32 mouse cellular contexts compared by ENCODE assay signal in genomic region chr2:163147381-163147780, GRCm38 (mm10). TPM values are rescaled to one million over a fixed set of nuclear protein-coding genes. Genes with fewer than 3 reads are reported as not detected.
DNase-seq lines count a peak whose midpoint lies in the region; ATAC-seq and TF ChIP-seq lines count a peak whose summit lies in the region.
"Had no signal": no experiment of that assay in that cellular context is flagged by ENCODE, and none has a peak within 500 bp of the region (broad histone marks: within the 10 kb centered on the region; RNA-seq: fewer than 3 reads in every experiment).

No protein-coding gene starts in this region.

- no peak for TF ChIP-seq CTCF in forebrain, postnatal 0 days (IDR thresholded peaks at IDR 0.05; ENCODE audit: low read depth)
- TF ChIP-seq CTCF in lung, postnatal 0 days (IDR thresholded peaks at IDR 0.05): no peak

- TF ChIP-seq EP300 in lung, postnatal 0 days (IDR thresholded peaks at IDR 0.05): peak; percentile 90

- ATAC-seq in forebrain, postnatal 0 days: no peak
- no peak for ATAC-seq in forebrain, embryonic 13.5 days
- ATAC-seq in lung, postnatal 0 days: peak; percentile 94
- no peak for ATAC-seq in midbrain, embryonic 14.5 days (ENCODE audit: low FRiP score, low TSS enrichment)
- ATAC-seq: activated CD4-positive, CD25-positive, alpha-beta regulatory T cell, adult 4 months; forebrain, embryonic 16.5 days; hindbrain, postnatal 0 days had no signal

- no peak overlapping the region for H3K4me2 ChIP-seq in forebrain, postnatal 0 days (ENCODE audit: low read depth)
- H3K4me2 ChIP-seq in forebrain, embryonic 13.5 days: no peak overlapping the region
- no peak overlapping the region for H3K4me2 ChIP-seq in lung, postnatal 0 days (replicated peaks; ENCODE audit: low read depth, low read length)
- no peak overlapping the region for H3K4me2 ChIP-seq in midbrain, embryonic 14.5 days (ENCODE audit: low read length)
- H3K4me2 ChIP-seq: embryonic facial prominence, embryonic 13.5 days; forebrain, embryonic 12.5 days; heart, embryonic 13.5 days; hindbrain, embryonic 14.5 days had no signal

- no peaks in the 10 kb centered on the region for H3K9me3 ChIP-seq in forebrain, postnatal 0 days (ENCODE audit: low read length)
- H3K9me3 ChIP-seq in forebrain, embryonic 13.5 days (replicated peaks): no peaks in the 10 kb centered on the region
- no peaks in the 10 kb centered on the region for H3K9me3 ChIP-seq in lung, postnatal 0 days (ENCODE audit: low read length)
- H3K9me3 ChIP-seq in midbrain, embryonic 10.5 days (replicated peaks): peaks cover 5% of the 10 kb centered on the region; the same call in 1 of the 2 replicates
- no peaks in the 10 kb centered on the region for H3K9me3 ChIP-seq in midbrain, embryonic 14.5 days (ENCODE audit: control insufficient read depth, low read length)
- H3K9me3 ChIP-seq: embryonic facial prominence, embryonic 10.5 days; embryonic facial prominence, embryonic 13.5 days; forebrain, embryonic 12.5 days had no signal

- H3K4me3 ChIP-seq in forebrain, postnatal 0 days (ENCODE audit: low read depth, low read length): no peak overlapping the region
- H3K4me3 ChIP-seq in forebrain, embryonic 13.5 days: no peak overlapping the region
- H3K4me3 ChIP-seq in lung, postnatal 0 days (ENCODE audit: low read depth, low read length): no peak overlapping the region
- no peak overlapping the region for H3K4me3 ChIP-seq in midbrain, embryonic 10.5 days
- no peak overlapping the region for H3K4me3 ChIP-seq in midbrain, embryonic 14.5 days (replicated peaks; ENCODE audit: low read depth, low read length)
- H3K4me3 ChIP-seq: embryonic facial prominence, embryonic 10.5 days; embryonic facial prominence, embryonic 13.5 days; erythroblast, embryonic 14.5 days; forebrain, embryonic 12.5 days; gastrocnemius, adult 2 months; heart, embryonic 13.5 days had no signal

- DNase-seq in forebrain, postnatal 0 days: peak; percentile 10
- DNase-seq in lung, postnatal 0 days (ENCODE audit: low spot score): peak; percentile 80
- no peak for DNase-seq in lung, postnatal 10 days
- DNase-seq in midbrain, embryonic 10.5 days (ENCODE audit: low spot score): no peak
- no peak for DNase-seq in midbrain, embryonic 14.5 days
- DNase-seq: adrenal gland, adult 8-10 months; adrenal gland, postnatal 25 days; cerebellum, adult 11-12 months; cerebellum, adult 8-10 months; cerebellum, postnatal 10 days; cerebellum, postnatal 36 days; embryo, embryonic 11 days; gastrocnemius, adult 2 months; gastrocnemius, postnatal 14 days; heart, adult 18-20 months; heart, postnatal 14 days; heart, postnatal 4 days had no signal

- 71% methylated on average over 4 of the region's 4 CpGs for whole genome bisulfite sequencing in forebrain, postnatal 0 days
- 80% methylated on average over 4 of the region's 4 CpGs for WGBS in forebrain, embryonic 13.5 days
- WGBS in lung, postnatal 0 days: 55% methylated on average over 4 of the region's 4 CpGs
- WGBS in midbrain, embryonic 10.5 days: 86% methylated on average over 4 of the region's 4 CpGs
- WGBS in midbrain, embryonic 14.5 days: 82% methylated on average over 4 of the region's 4 CpGs

- peaks cover 2% of the 10 kb centered on the region; the same call in 1 of the 2 replicates for H3K27me3 ChIP-seq in forebrain, postnatal 0 days (ENCODE audit: insufficient read depth, low read length)
- H3K27me3 ChIP-seq in forebrain, embryonic 13.5 days: peaks cover 5% of the 10 kb centered on the region; the same call in 1 of the 2 replicates
- H3K27me3 ChIP-seq in lung, postnatal 0 days (replicated peaks; ENCODE audit: insufficient read depth, low read length): no peaks in the 10 kb centered on the region; the same call in 1 of the 2 replicates
- H3K27me3 ChIP-seq in midbrain, embryonic 10.5 days (ENCODE audit: low read depth, poor library complexity, severe bottlenecking): 0 out of 2 replicates have a peak, but pooled peaks cover 4% of the 10 kb centered on the region
- no peaks in the 10 kb centered on the region for H3K27me3 ChIP-seq in midbrain, embryonic 14.5 days (ENCODE audit: control insufficient read depth, insufficient read depth, low read length)

- H3K9ac ChIP-seq in forebrain, postnatal 0 days: no peak overlapping the region
- H3K9ac ChIP-seq in forebrain, embryonic 13.5 days: no peak overlapping the region
- no peak overlapping the region for H3K9ac ChIP-seq in lung, postnatal 0 days (replicated peaks; ENCODE audit: low read depth)
- no peak overlapping the region for H3K9ac ChIP-seq in midbrain, embryonic 14.5 days (replicated peaks; ENCODE audit: low read length)
- H3K9ac ChIP-seq: embryonic facial prominence, embryonic 13.5 days; forebrain, embryonic 12.5 days; heart, embryonic 13.5 days; hindbrain, embryonic 14.5 days had no signal

- H3K36me3 ChIP-seq in forebrain, postnatal 0 days (ENCODE audit: insufficient read depth): no peaks in the 10 kb centered on the region
- no peaks in the 10 kb centered on the region for H3K36me3 ChIP-seq in forebrain, embryonic 13.5 days (ENCODE audit: poor library complexity, severe bottlenecking)
- H3K36me3 ChIP-seq in lung, postnatal 0 days (ENCODE audit: insufficient read depth, low read length): no peaks in the 10 kb centered on the region
- no peaks in the 10 kb centered on the region for H3K36me3 ChIP-seq in midbrain, embryonic 10.5 days
- no peaks in the 10 kb centered on the region for H3K36me3 ChIP-seq in midbrain, embryonic 14.5 days (ENCODE audit: control insufficient read depth, insufficient read depth, low read length)
- H3K36me3 ChIP-seq: embryonic facial prominence, embryonic 10.5 days; embryonic facial prominence, embryonic 13.5 days; forebrain, embryonic 12.5 days; heart, embryonic 13.5 days had no signal

- H3K4me1 ChIP-seq in forebrain, postnatal 0 days (ENCODE audit: insufficient read depth): peaks cover 7% of the 10 kb centered on the region; the same call in 1 of the 2 replicates
- peaks cover 21% of the 10 kb centered on the region for H3K4me1 ChIP-seq in forebrain, embryonic 13.5 days
- H3K4me1 ChIP-seq in lung, postnatal 0 days (ENCODE audit: insufficient read depth, low read depth, low read length): no peaks in the 10 kb centered on the region
- peaks cover 32% of the 10 kb centered on the region for H3K4me1 ChIP-seq in midbrain, embryonic 10.5 days
- H3K4me1 ChIP-seq in midbrain, embryonic 14.5 days (ENCODE audit: control insufficient read depth, insufficient read depth, low read length): peaks cover 21% of the 10 kb centered on the region
- H3K4me1 ChIP-seq: heart, embryonic 13.5 days had no signal

- H3K27ac ChIP-seq in forebrain, postnatal 0 days (ENCODE audit: low read depth, low read length): peak overlapping the region; percentile 54; the same call in 1 of the 2 replicates
- no peak overlapping the region for H3K27ac ChIP-seq in forebrain, embryonic 13.5 days
- no peak overlapping the region for H3K27ac ChIP-seq in lung, postnatal 0 days (ENCODE audit: low read length)
- H3K27ac ChIP-seq in midbrain, embryonic 10.5 days (replicated peaks): 0 out of 2 replicates have a peak overlapping the region, but pooled peaks have one; percentile 18
- no peak overlapping the region for H3K27ac ChIP-seq in midbrain, embryonic 14.5 days (replicated peaks; ENCODE audit: low read depth, low read length)
- H3K27ac ChIP-seq: embryonic facial prominence, embryonic 10.5 days; embryonic facial prominence, embryonic 13.5 days; forebrain, embryonic 12.5 days; gastrocnemius, adult 2 months; heart, embryonic 13.5 days; hindbrain, embryonic 14.5 days; hindbrain, postnatal 0 days had no signal

RNA-seq across cellular contexts. Expression of gene Tox2, which starts 55.5 kb away (rescaled TPM):
- total RNA-seq in forebrain, postnatal 0 days (2014; rRNA removed): 2.8 and 8.0 TPM in 2 replicates
- polyA plus RNA-seq in forebrain, postnatal 0 days (2015; fragmentation: Nextera tagmentation; extraction: Ambion mirVana): 21.0 and 35.2 TPM in 2 replicates
- 17.9 and 20.6 TPM in 2 replicates for polyA plus RNA-seq in forebrain, embryonic 13.5 days (2015; fragmentation: Nextera tagmentation; extraction: Ambion mirVana)
- polyA plus RNA-seq in lung, postnatal 0 days (2015; fragmentation: Nextera tagmentation; extraction: Ambion mirVana): 4.3 and 7.2 TPM in 2 replicates
- polyA plus RNA-seq in midbrain, embryonic 10.5 days (2016; fragmentation: Nextera tagmentation; extraction: Ambion mirVana): 45.5 and 52.3 TPM in 2 replicates
- 36.7 and 46.8 TPM in 2 replicates for polyA plus RNA-seq in midbrain, embryonic 14.5 days (2014; fragmentation: Nextera tagmentation; extraction: Ambion mirVana)

RNA-seq across cellular contexts. Expression of gene Gtsf1l, which starts 59.7 kb away (rescaled TPM):
- total RNA-seq in forebrain, postnatal 0 days (2014; rRNA removed): not detected in 2 replicates
- polyA plus RNA-seq in forebrain, postnatal 0 days (2015; fragmentation: Nextera tagmentation; extraction: Ambion mirVana): 0.31 TPM in 1 of 2 replicates, not detected in the other
- not detected in 2 replicates for polyA plus RNA-seq in forebrain, embryonic 13.5 days (2015; fragmentation: Nextera tagmentation; extraction: Ambion mirVana)
- polyA plus RNA-seq in lung, postnatal 0 days (2015; fragmentation: Nextera tagmentation; extraction: Ambion mirVana): 0.35 TPM in 2 replicates
- polyA plus RNA-seq in midbrain, embryonic 10.5 days (2016; fragmentation: Nextera tagmentation; extraction: Ambion mirVana): not detected in 2 replicates
- polyA plus RNA-seq in midbrain, embryonic 14.5 days (2014; fragmentation: Nextera tagmentation; extraction: Ambion mirVana): not detected in 2 replicates
- total RNA-seq: adrenal gland, adult 8-10 months; adrenal gland, postnatal 25 days; gastrocnemius, adult 2 months; gastrocnemius, postnatal 14 days; gastrocnemius, postnatal 4 days; heart, adult 18-20 months; heart, postnatal 14 days; heart, postnatal 4 days; hindbrain, postnatal 0 days had no signal
- polyA plus RNA-seq: activated CD4-positive, CD25-positive, alpha-beta regulatory T cell, adult 4 months; brain, embryonic 14.5 days; cortical plate, adult 2 months; embryonic facial prominence, embryonic 10.5 days; embryonic facial prominence, embryonic 13.5 days; erythroblast, embryonic 14.5 days; forebrain, embryonic 12.5 days; forebrain, embryonic 16.5 days; frontal cortex, adult 2 months; heart, embryonic 13.5 days; heart, embryonic 16.5 days; hindbrain, postnatal 0 days had no signal

Comparison
In these comparisons a context has a peak if more than half of its experiments do, and no peak if none do; other contexts are left out.
1. DNase-seq: peak in forebrain, postnatal 0 days (single experiment) and lung, postnatal 0 days (single experiment); none in lung, postnatal 10 days (single experiment), midbrain, embryonic 10.5 days (single experiment) and midbrain, embryonic 14.5 days (single experiment).
2. H3K27ac ChIP-seq: peak in forebrain, postnatal 0 days (single experiment) and midbrain, embryonic 10.5 days (single experiment); none in forebrain, embryonic 13.5 days (single experiment), lung, postnatal 0 days (single experiment) and midbrain, embryonic 14.5 days (single experiment).